Mouse (Mus musculus): ENCODE results near the gene Clybl. TPM values are rescaled to one million over a fixed set of nuclear protein-coding genes. Genes with fewer than 3 reads are reported as not detected.
A peak's percentile ranks its signal among the peaks of the same experiment; 100 is the strongest.

The Clybl gene
- polyA plus RNA-seq, 1 experiment from 2014 or later: 21.0 TPM

DNA sequence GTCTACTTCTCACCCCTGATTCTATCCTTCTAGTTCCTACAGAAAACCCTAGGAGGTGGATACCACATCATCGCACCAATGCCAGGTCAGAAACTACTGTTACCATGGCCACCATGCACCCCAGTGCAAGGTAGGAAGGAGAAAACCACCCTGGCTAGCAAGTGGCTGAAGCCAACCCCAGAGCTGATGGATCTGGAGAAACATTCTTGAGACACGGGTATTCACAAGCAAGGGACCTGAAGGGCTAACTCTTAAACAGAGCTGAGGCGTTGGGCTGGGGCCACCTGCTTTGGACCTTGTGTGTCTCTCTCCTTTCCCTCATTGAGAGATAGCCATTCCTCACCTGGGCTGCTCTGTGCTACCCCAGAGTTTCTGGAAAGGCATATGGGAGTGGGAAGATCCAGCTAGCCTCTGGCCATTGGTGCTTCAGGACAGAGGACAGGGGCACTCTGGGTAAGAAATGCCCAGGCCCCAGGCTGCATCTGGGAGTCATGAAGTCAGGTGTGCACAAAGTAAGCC is 222.0 kb downstream of the Clybl start:
- 46% methylated on average over 3 of the region's 3 CpGs for WGBS
- no peak overlapping the region for H3K27ac ChIP-seq

DNA sequence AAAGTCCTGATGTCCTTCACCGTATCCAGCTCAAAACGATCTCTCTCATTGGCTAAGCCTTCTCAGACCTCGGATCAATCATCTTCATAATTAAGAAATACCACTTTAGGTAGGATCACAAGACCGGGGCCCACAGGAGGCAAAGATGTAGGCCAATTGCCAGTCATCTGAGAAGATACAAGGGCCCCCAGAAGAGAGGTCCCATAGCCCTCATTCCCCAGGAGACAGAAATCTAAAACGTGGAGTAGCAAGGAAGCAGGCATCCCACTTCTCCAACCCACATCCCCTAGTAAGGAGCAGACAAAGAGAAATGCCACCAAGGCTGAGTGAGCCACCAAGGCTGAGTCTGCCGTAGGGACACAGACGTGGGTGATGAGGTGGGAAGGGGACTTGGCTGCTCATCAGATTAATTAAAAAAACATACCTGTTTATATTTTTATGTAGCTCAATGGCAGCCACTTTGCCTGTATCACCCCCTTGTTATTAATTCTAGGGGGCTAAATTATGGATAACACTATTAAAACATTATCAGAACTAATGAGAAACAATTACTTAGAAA is 223.2 kb downstream of the Clybl start:
- peaks cover 85% of the 10 kb centered on the region for H3K27me3 ChIP-seq
- ATAC-seq: no peak

More for the DNA sequence above, 222.0 kb downstream of the Clybl start:
- no peaks in the 10 kb centered on the region for H3K9me3 ChIP-seq (replicated peaks)
- no peaks in the 10 kb centered on the region for H3K36me3 ChIP-seq (ENCODE audit: poor library complexity, severe bottlenecking)
- peak overlapping the region; percentile 17; the same call in 1 of the 2 replicates for H3K4me2 ChIP-seq
- peaks cover 42% of the 10 kb centered on the region for H3K4me1 ChIP-seq
- peaks cover 77% of the 10 kb centered on the region for H3K27me3 ChIP-seq
- ATAC-seq: no peak
- H3K9ac ChIP-seq: no peak overlapping the region
- no peak overlapping the region for H3K4me3 ChIP-seq

DNA sequence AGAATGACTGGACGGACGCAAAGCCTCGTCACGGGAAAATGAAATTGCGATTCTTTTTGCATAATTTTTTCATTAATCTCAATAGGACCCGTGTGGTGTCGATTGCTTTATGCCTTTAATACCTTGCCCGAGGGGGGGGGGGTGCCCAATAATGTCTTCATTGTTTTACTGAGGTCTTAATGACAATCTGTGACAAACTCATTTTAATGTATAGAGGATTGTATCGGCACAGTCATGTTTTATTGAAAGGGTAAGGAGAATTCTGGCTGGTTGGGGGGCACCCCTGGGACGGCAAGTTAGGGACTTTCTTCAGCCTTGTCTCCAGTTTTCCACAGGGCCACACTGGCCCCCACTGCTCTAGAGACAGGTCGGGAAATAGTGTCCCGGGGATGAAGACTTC is 223.7 kb downstream of the Clybl start:
- peaks cover 85% of the 10 kb centered on the region for H3K27me3 ChIP-seq
- WGBS: 32% methylated on average over 12 of the region's 12 CpGs
- ATAC-seq: no peak
- H3K27ac ChIP-seq: no peak overlapping the region
- H3K36me3 ChIP-seq (ENCODE audit: poor library complexity, severe bottlenecking): no peaks in the 10 kb centered on the region
- no peak overlapping the region for H3K4me3 ChIP-seq
- H3K4me1 ChIP-seq: peaks cover 42% of the 10 kb centered on the region
- no peak overlapping the region for H3K9ac ChIP-seq
- peak overlapping the region; percentile 75 for H3K4me2 ChIP-seq
- H3K9me3 ChIP-seq (replicated peaks): no peaks in the 10 kb centered on the region

More for the DNA sequence above, 223.2 kb downstream of the Clybl start:
- Histone ChIP-seq H3K9ac (no peak overlapping the region), H3K27ac (no peak overlapping the region), H3K4me1 (peaks cover 42% of the 10 kb centered on the region), H3K36me3 (ENCODE audit: poor library complexity, severe bottlenecking) (no peaks in the 10 kb centered on the region), H3K4me3 (no peak overlapping the region), H3K4me2 (peak overlapping the region; percentile 75; the same call in 1 of the 2 replicates), H3K9me3 (replicated peaks) (no peaks in the 10 kb centered on the region)
- whole genome bisulfite sequencing: 65% methylated on average over 7 of the region's 7 CpGs

DNA sequence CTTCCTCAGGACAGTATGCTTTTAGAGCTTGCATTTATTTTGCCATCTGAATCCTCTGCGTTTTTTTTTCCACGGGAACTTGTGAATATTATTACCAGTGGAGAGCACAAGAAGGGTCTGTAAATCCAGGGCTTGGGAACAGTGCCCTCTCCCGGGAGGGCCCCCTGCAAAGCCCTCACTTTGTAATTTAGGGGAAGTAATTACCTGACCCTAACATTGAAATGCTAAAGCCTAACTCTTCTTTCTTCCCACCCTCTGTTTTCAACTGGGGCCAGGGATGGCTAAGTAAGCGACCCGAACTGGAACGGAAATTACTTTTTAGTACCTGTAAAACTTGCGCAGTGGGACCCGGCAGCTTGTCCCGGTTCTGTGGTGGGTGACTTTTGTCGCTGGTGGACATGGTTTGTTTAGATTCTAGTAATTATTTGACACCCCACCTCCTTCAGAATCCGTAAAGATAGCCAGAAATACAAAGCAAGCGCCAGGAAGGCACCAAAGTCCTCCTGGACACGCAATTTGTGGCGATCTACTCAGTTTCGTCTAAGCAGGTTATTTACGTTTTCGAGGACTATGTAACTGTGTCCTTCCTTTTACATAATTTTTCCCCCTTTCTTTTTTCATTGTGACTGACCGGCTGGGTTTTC is 224.5 kb downstream of the Clybl start:
- peak overlapping the region; percentile 65 for H3K9ac ChIP-seq
- peaks cover 78% of the 10 kb centered on the region for H3K27me3 ChIP-seq
- peak overlapping the region; percentile 37 for H3K4me3 ChIP-seq
- peak overlapping the region; percentile 67 for H3K27ac ChIP-seq
- no peaks in the 10 kb centered on the region for H3K36me3 ChIP-seq (ENCODE audit: poor library complexity, severe bottlenecking)
- WGBS: under 1% methylated on average over 18 of the region's 18 CpGs
- no peaks in the 10 kb centered on the region for H3K9me3 ChIP-seq (replicated peaks)
- H3K4me2 ChIP-seq: peak overlapping the region; percentile 75
- ATAC-seq: no peak
- H3K4me1 ChIP-seq: peaks cover 42% of the 10 kb centered on the region

DNA sequence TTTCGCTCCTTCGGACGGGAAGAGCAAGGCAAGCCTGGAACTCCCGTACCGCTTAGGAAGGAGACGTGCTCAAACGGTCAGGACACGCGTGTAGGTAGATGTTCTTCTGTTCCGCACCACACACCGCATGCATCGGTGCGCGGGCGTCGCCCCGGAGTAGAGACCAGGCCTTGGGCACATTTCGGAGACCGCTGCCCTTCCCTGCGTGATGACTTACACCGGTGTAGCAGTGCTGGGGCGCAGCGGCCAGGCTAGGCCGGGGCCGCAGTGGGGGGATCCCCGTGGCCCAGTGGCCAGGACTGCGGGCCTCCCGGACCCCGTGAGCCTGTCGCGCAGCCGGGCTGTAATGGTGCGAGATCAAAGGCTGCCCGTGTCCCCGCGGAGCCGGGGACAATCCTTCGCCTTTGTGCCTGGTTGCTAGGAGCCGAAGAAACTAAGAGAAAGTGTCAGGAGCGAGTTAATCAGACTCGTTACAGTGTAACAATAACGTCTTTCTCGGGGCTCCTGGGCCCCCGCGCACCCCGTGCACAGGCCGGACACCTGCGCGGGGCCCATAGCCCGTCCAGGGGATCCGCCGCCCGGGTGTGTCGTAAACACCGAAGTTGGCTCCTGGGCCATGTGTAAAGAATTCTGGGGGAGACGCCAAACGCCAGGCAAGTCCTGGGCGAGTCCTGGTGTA is 225.2 kb downstream of the Clybl start:
- H3K4me2 ChIP-seq: peak overlapping the region; percentile 75
- peaks cover 41% of the 10 kb centered on the region for H3K4me1 ChIP-seq
- WGBS: under 1% methylated on average over 57 of the region's 58 CpGs
- H3K36me3 ChIP-seq (ENCODE audit: poor library complexity, severe bottlenecking): no peaks in the 10 kb centered on the region
- ATAC-seq: peak; percentile 83
- H3K27me3 ChIP-seq: peaks cover 80% of the 10 kb centered on the region
- H3K27ac ChIP-seq: peak overlapping the region; percentile 67
- H3K9me3 ChIP-seq (replicated peaks): no peaks in the 10 kb centered on the region
- peak overlapping the region; percentile 65 for H3K9ac ChIP-seq
- peak overlapping the region; percentile 37 for H3K4me3 ChIP-seq

DNA sequence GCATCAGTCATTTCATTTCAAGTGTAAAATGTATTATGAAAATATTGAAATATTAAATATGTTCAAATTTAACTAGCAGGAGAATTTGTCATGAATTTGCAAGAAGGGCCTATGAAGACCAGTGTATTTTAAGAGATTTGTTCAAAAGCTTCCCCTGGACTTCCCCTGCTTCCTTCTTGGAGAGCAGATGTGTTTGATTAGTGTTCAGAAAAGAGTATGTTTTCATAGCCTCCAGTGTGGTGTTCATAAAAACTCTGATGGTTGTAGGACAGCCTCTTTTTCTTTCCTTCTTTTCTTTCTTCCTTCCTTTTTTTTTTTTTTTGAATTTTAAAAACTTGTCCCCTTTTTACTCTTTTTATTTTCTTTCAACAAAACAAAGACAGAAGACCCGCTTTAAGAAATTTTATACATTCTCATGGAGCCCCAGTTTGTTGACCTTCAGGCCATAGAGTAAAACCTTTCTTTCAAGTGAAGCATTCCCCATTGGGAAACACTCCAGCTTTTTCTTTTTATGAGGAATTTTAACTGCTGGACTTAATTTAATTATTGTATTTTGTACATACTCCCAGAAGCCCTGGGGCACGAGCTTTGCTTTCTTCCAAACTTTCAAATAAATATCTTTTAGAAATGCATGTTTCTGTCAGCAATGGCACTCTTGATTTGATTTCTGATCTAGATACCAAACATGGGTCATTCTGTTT is 231.5 kb downstream of the Clybl start:
- no peak overlapping the region for H3K9ac ChIP-seq
- no peak overlapping the region for H3K4me2 ChIP-seq
- no peak overlapping the region for H3K4me3 ChIP-seq
- no peaks in the 10 kb centered on the region for H3K9me3 ChIP-seq (replicated peaks)
- H3K4me1 ChIP-seq: peaks cover 10% of the 10 kb centered on the region
- no peaks in the 10 kb centered on the region for H3K36me3 ChIP-seq (ENCODE audit: poor library complexity, severe bottlenecking)
- no peak for ATAC-seq
- H3K27me3 ChIP-seq: peaks cover 30% of the 10 kb centered on the region
- WGBS: 63% methylated on average over 2 of the region's 2 CpGs
- no peak overlapping the region for H3K27ac ChIP-seq

DNA sequence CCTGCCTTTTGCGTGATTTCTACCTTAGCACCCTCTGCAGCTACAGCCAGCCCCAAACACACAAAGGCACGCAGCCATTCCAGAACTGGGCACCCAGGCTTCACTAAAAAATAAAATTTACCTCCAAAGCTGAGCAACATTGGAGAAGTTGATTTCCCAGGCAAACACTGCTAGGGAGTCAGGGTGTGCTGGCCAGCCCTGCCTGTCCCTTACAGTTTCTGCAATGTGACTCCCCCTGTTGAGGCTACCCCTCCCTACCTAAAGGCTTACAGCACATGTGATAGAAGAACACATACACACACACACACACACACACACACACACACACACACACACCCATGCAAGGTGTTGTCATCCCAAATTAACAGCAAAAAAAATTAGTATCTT is 232.0 kb downstream of the Clybl start:
- Histone ChIP-seq H3K9ac (no peak overlapping the region), H3K4me2 (no peak overlapping the region), H3K36me3 (ENCODE audit: poor library complexity, severe bottlenecking) (no peaks in the 10 kb centered on the region), H3K27me3 (peaks cover 25% of the 10 kb centered on the region), H3K9me3 (replicated peaks) (no peaks in the 10 kb centered on the region), H3K27ac (no peak overlapping the region), H3K4me1 (peaks cover 10% of the 10 kb centered on the region), H3K4me3 (no peak overlapping the region)
- no peak for ATAC-seq
- 82% methylated on average over 2 of the region's 2 CpGs for WGBS

DNA sequence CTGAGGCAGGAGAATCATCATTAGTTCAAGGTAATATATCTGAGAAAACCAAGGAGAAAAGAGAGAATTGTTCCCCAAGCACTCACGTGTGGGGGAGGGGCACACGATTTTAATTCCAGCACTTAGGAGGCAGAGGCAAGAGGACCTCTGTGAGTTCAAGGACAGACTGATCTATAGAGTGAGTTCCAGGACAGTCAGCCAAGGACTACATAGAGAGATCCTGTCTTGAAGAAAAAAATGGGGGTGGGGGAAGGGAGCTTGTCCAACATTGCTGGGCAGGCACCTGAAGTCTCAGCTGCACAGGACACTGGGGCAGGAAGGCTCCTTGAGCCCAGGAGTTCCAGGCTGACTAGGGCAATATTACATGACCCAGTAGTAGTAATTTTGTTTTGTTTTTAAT is 233.3 kb downstream of the Clybl start:
- WGBS: 92% methylated on average over 2 of the region's 2 CpGs
- no peak overlapping the region for H3K27ac ChIP-seq
- peaks cover 16% of the 10 kb centered on the region for H3K27me3 ChIP-seq
- H3K4me3 ChIP-seq: no peak overlapping the region
- no peak overlapping the region for H3K4me2 ChIP-seq
- no peak overlapping the region for H3K9ac ChIP-seq
- H3K36me3 ChIP-seq (ENCODE audit: poor library complexity, severe bottlenecking): no peaks in the 10 kb centered on the region
- no peak for ATAC-seq
- no peaks in the 10 kb centered on the region for H3K9me3 ChIP-seq (replicated peaks)
- peaks cover 10% of the 10 kb centered on the region for H3K4me1 ChIP-seq

DNA sequence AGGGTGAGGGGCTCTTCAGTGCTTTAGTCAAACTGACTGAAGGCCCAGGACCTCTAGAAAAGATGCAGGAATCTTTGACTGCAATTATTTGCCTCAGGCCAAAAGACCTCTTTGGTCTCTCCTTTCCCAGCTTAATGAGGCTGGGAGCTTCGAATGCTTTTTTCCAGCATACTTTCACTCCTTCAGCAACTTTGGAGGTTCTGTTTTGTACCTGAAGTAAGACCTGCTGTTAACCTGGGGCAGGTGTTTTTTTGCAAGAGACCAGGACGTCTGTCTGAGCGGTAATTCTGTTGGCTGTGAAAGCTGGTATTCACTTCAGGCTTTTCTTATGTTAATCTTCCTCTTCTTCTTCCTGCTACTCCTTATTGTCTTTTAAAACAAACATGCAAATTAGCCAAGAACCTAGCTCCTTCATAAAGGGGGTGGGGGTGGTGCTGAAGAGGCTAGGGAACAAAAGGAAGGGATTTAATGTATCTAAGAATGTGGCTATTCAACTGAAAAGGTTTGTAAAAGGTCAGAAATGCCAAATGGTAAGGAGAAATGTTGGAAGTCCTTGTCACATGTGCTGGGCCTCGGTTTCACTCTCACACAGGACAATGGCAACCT is 234.8 kb downstream of the Clybl start:
- WGBS: 1% methylated on average over 4 of the region's 4 CpGs
- H3K4me2 ChIP-seq: no peak overlapping the region

DNA sequence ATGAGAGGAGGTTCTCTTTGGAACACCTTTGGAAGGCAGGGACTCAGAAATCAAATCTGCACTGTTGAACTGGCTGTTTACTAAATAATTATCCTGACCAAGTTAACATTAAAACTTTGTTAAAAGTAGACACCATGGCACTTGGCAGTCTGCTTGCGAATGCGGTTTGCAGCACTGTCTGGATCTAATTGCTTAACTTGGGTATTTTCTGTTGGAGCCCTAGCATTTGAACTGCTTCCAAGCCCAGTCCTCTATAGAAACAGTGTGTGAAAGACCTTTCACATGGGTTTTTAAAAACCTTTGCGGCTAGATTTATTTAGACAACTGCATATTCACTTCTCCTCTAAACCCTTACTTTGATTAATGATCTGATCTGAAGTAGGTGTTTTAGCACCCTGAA is 242.9 kb downstream of the Clybl start:
- WGBS: 59% methylated on average over 3 of the region's 3 CpGs
- no peak for ATAC-seq
- Histone ChIP-seq H3K27me3 (no peaks in the 10 kb centered on the region), H3K9me3 (replicated peaks) (no peaks in the 10 kb centered on the region), H3K4me2 (no peak overlapping the region), H3K27ac (no peak overlapping the region), H3K4me3 (no peak overlapping the region), H3K9ac (no peak overlapping the region), H3K4me1 (peaks cover 29% of the 10 kb centered on the region), H3K36me3 (ENCODE audit: poor library complexity, severe bottlenecking) (no peaks in the 10 kb centered on the region)

More for the DNA sequence above, 234.8 kb downstream of the Clybl start:
- Histone ChIP-seq H3K27me3 (peaks cover 8% of the 10 kb centered on the region; the same call in 1 of the 2 replicates), H3K4me3 (no peak overlapping the region), H3K36me3 (ENCODE audit: poor library complexity, severe bottlenecking) (no peaks in the 10 kb centered on the region), H3K9ac (no peak overlapping the region), H3K27ac (peak overlapping the region; percentile 36; the same call in 1 of the 2 replicates), H3K4me1 (peaks cover 13% of the 10 kb centered on the region), H3K9me3 (replicated peaks) (no peaks in the 10 kb centered on the region)
- ATAC-seq: peak; percentile 27; the same call in 1 of the 2 replicates

DNA sequence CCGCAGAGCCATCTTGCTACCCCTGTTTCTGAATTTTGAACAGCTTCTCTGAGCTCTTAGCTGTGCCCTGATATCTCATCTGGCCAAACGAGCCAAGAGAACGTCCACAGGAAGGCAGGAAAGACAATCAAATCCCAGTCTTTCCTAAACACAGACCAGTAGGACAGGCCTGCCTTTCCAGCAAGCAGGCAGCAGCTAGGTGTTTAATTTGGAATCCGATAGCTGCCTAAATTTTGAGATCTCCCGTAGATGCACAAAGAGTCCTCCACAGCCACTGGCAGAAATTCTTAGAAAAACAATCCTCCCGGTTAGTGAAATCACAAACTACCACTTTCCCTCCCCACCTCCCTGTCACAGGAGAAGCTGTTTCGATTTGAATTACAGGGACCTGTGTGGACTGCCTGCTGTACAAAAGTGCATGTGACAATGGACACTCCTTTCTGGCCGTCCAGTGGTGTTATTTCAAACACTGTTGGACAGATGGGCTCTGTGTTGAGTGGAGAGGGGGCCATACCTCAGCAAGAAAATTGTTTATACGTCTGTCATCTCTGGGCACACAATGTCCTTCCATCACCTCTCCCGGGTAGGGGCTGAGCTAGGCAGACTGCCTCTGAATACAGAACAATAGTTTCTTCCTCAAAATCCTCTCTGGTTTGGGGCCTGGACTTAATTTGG is 245.2 kb downstream of the Clybl start:
- Histone ChIP-seq H3K9me3 (replicated peaks) (no peaks in the 10 kb centered on the region), H3K36me3 (ENCODE audit: poor library complexity, severe bottlenecking) (no peaks in the 10 kb centered on the region), H3K4me2 (no peak overlapping the region), H3K27ac (no peak overlapping the region), H3K27me3 (no peaks in the 10 kb centered on the region), H3K9ac (no peak overlapping the region), H3K4me3 (no peak overlapping the region), H3K4me1 (peaks cover 26% of the 10 kb centered on the region)
- 63% methylated on average over 10 of the region's 10 CpGs for WGBS
- ATAC-seq: peak; percentile 10; the same call in 1 of the 2 replicates
